Mouse (Mus musculus): ENCODE measurements around the gene Atr. TPM values are rescaled to one million over a fixed set of nuclear protein-coding genes. Genes with fewer than 3 reads are reported as not detected.
"Not testable (repeated sequence)": the region's sequence is repeated elsewhere in the genome, so short reads cannot be mapped to it uniquely, and the experiment has no call there.

Atr gene
- polyA plus RNA-seq, 1 experiment from 2014 or later: 9.9 TPM

GRCm38 (mm10) chr9:95957611-95958010, 100.2 kb downstream of the Atr start:
- DNase-seq (ENCODE audit: low spot score): no peak

DNA sequence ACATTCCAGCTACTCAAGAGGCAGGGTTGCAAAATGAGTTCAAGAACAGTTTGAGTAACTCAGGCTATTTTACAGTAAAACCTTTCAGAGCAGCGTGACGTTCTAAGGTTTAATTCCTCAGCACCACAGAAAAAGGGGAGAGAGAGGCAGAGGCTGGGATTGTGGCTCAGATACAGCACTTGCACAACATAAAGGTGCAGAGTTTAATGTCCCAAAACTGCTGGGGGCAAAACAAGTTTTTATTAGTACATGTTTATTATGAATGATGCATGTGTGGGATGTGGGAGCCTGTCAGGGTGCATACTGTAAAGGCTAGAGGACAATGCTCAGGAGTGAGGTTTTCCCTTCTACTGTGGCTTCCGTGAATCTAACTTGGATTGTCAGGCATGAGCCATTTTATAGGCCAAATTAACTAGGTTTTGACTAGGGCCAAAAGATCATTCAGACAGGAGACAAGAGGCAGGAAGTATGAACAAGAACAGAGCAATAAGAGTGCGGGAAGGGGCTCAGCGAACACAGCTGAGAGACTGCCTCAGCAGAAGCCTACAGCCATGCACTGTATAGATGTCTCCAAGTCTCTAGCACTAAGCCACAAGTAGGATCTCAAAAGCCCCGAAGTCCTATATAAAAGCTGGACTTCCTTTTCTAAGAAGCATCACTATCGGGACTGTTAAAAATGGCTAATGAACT, 100.8 kb downstream of the Atr start:
- Histone ChIP-seq H3K4me3 (ENCODE audit: low read depth, low read length) (no peak overlapping the region), H3K4me2 (ENCODE audit: low read length) (no peak overlapping the region), H3K36me3 (ENCODE audit: control insufficient read depth, insufficient read depth, low read length) (peaks cover 15% of the 10 kb centered on the region), H3K27ac (ENCODE audit: low read depth, low read length) (no peak overlapping the region), H3K27me3 (replicated peaks; ENCODE audit: control insufficient read depth, insufficient read depth, low read length) (no peaks in the 10 kb centered on the region), H3K4me1 (ENCODE audit: control insufficient read depth, insufficient read depth, low read length) (no peaks in the 10 kb centered on the region), H3K9ac (ENCODE audit: low read length) (no peak overlapping the region), H3K9me3 (replicated peaks; ENCODE audit: control insufficient read depth, low read length) (no peaks in the 10 kb centered on the region)
- WGBS: 95% methylated on average over 7 of the region's 7 CpGs
- ATAC-seq (no peak), DNase-seq (ENCODE audit: low spot score) (no peak)

More at GRCm38 (mm10) chr9:95957611-95958010, 100.2 kb downstream of the Atr start:
- 94% methylated on average over 2 of the region's 2 CpGs for WGBS
- no peak overlapping the region for H3K4me2 ChIP-seq (ENCODE audit: low read length)
- H3K4me1 ChIP-seq (ENCODE audit: control insufficient read depth, insufficient read depth, low read length): no peaks in the 10 kb centered on the region
- no peak overlapping the region for H3K9ac ChIP-seq (ENCODE audit: low read length)
- no peak overlapping the region for H3K4me3 ChIP-seq (ENCODE audit: low read depth, low read length)
- no peak overlapping the region for H3K27ac ChIP-seq (ENCODE audit: low read depth, low read length)
- ATAC-seq: no peak
- H3K27me3 ChIP-seq (replicated peaks; ENCODE audit: control insufficient read depth, insufficient read depth, low read length): no peaks in the 10 kb centered on the region
- H3K36me3 ChIP-seq (ENCODE audit: control insufficient read depth, insufficient read depth, low read length): peaks cover 15% of the 10 kb centered on the region
- H3K9me3 ChIP-seq (replicated peaks; ENCODE audit: control insufficient read depth, low read length): no peaks in the 10 kb centered on the region

DNA sequence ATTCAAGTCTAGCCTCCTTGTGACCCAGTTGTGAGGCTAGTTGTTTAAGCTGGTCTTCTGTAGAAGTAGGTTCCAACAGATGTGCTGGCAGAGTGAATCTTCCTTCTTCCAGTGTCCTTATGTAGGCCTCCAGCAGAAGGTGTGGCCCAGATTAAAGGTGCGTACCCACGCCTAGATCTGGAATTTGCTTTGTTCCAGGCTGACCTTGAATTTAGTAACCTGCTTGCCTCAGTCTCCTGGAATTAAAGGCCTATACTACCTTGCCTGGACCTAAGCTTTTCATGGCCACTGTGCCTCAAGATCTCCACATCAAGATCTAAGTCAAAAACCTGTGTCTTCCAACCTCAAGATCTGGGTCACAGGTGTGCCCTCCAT, 101.3 kb downstream of the Atr start:
- not testable (repeated sequence) for ATAC-seq; H3K9me3 ChIP-seq (replicated peaks; ENCODE audit: control insufficient read depth, low read length); DNase-seq (ENCODE audit: low spot score); H3K27me3 ChIP-seq (replicated peaks; ENCODE audit: control insufficient read depth, insufficient read depth, low read length); H3K9ac ChIP-seq (ENCODE audit: low read length); H3K4me2 ChIP-seq (ENCODE audit: low read length); H3K27ac ChIP-seq (ENCODE audit: low read depth, low read length); H3K4me3 ChIP-seq (ENCODE audit: low read depth, low read length); H3K4me1 ChIP-seq (ENCODE audit: control insufficient read depth, insufficient read depth, low read length)
- H3K36me3 ChIP-seq (ENCODE audit: control insufficient read depth, insufficient read depth, low read length): peaks cover 15% of the 10 kb centered on the region
- 97% methylated on average over 2 of the region's 2 CpGs for WGBS

- 67% methylated on average over 6 of the region's 6 CpGs for WGBS
- DNase-seq (ENCODE audit: low spot score) (no peak), ATAC-seq (no peak)
- no peak overlapping the region for H3K9ac ChIP-seq (ENCODE audit: low read length)
- H3K27ac ChIP-seq (ENCODE audit: low read depth, low read length): no peak overlapping the region
- no peaks in the 10 kb centered on the region for H3K27me3 ChIP-seq (replicated peaks; ENCODE audit: control insufficient read depth, insufficient read depth, low read length)
- H3K4me1 ChIP-seq (ENCODE audit: control insufficient read depth, insufficient read depth, low read length): no peaks in the 10 kb centered on the region
- H3K36me3 ChIP-seq (ENCODE audit: control insufficient read depth, insufficient read depth, low read length): peaks cover 19% of the 10 kb centered on the region
- H3K4me3 ChIP-seq (ENCODE audit: low read depth, low read length): no peak overlapping the region
- no peaks in the 10 kb centered on the region for H3K9me3 ChIP-seq (replicated peaks; ENCODE audit: control insufficient read depth, low read length)
- no peak overlapping the region for H3K4me2 ChIP-seq (ENCODE audit: low read length)
Observed at GRCm38 (mm10) chr9:95959246-95959645, 101.8 kb downstream of the Atr start.

- no peaks in the 10 kb centered on the region for H3K9me3 ChIP-seq (replicated peaks; ENCODE audit: control insufficient read depth, low read length)
- ATAC-seq (no peak), DNase-seq (ENCODE audit: low spot score) (no peak)
- 96% methylated on average over 3 of the region's 3 CpGs for WGBS
- H3K4me3 ChIP-seq (ENCODE audit: low read depth, low read length): no peak overlapping the region
- H3K4me2 ChIP-seq (ENCODE audit: low read length): no peak overlapping the region
- no peaks in the 10 kb centered on the region for H3K4me1 ChIP-seq (ENCODE audit: control insufficient read depth, insufficient read depth, low read length)
- H3K27me3 ChIP-seq (replicated peaks; ENCODE audit: control insufficient read depth, insufficient read depth, low read length): no peaks in the 10 kb centered on the region
- no peak overlapping the region for H3K27ac ChIP-seq (ENCODE audit: low read depth, low read length)
- H3K9ac ChIP-seq (ENCODE audit: low read length): no peak overlapping the region
- peaks cover 25% of the 10 kb centered on the region for H3K36me3 ChIP-seq (ENCODE audit: control insufficient read depth, insufficient read depth, low read length)
Observed at GRCm38 (mm10) chr9:95959732-95960428, 102.5 kb downstream of the Atr start.

DNA sequence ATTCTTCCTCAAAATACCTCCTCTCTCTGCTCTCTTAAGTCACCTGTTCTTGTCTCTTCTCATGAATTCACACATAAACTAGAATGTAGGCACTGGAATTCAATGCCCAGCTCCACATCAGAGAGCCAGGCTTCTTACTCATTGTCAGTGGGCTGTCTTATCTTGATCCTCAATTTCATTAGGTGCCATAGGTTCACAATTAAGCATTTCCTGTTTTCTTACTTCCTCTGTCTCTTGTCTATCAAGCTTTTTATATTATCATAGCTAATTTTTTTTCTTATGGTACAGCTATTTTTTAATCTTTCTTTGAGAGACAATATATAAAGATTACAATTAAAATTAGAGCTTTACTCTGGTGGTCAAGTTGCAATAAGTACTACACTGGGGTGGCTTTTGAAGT, 103.7 kb downstream of the Atr start:
- no peaks in the 10 kb centered on the region for H3K4me1 ChIP-seq (ENCODE audit: control insufficient read depth, insufficient read depth, low read length)
- DNase-seq (ENCODE audit: low spot score): no peak
- no peaks in the 10 kb centered on the region for H3K9me3 ChIP-seq (replicated peaks; ENCODE audit: control insufficient read depth, low read length)
- no peaks in the 10 kb centered on the region for H3K27me3 ChIP-seq (replicated peaks; ENCODE audit: control insufficient read depth, insufficient read depth, low read length)
- no peak overlapping the region for H3K27ac ChIP-seq (ENCODE audit: low read depth, low read length)
- no peak overlapping the region for H3K4me3 ChIP-seq (ENCODE audit: low read depth, low read length)
- peaks cover 30% of the 10 kb centered on the region for H3K36me3 ChIP-seq (ENCODE audit: control insufficient read depth, insufficient read depth, low read length)
- no peak overlapping the region for H3K4me2 ChIP-seq (ENCODE audit: low read length)
- no peak for ATAC-seq
- H3K9ac ChIP-seq (ENCODE audit: low read length): no peak overlapping the region

GRCm38 (mm10) chr9:95964037-95964436, 106.6 kb downstream of the Atr start:
- no peaks in the 10 kb centered on the region for H3K4me1 ChIP-seq (ENCODE audit: control insufficient read depth, insufficient read depth, low read length)
- no peak overlapping the region for H3K4me2 ChIP-seq (ENCODE audit: low read length)
- ATAC-seq: no peak
- no peak overlapping the region for H3K9ac ChIP-seq (ENCODE audit: low read length)
- no peaks in the 10 kb centered on the region for H3K27me3 ChIP-seq (replicated peaks; ENCODE audit: control insufficient read depth, insufficient read depth, low read length)
- H3K9me3 ChIP-seq (replicated peaks; ENCODE audit: control insufficient read depth, low read length): no peaks in the 10 kb centered on the region
- no peak for DNase-seq (ENCODE audit: low spot score)
- no peak overlapping the region for H3K4me3 ChIP-seq (ENCODE audit: low read depth, low read length)
- 97% methylated on average over 13 of the region's 13 CpGs for WGBS
- H3K27ac ChIP-seq (ENCODE audit: low read depth, low read length): no peak overlapping the region
- peaks cover 31% of the 10 kb centered on the region for H3K36me3 ChIP-seq (ENCODE audit: control insufficient read depth, insufficient read depth, low read length)

- Histone ChIP-seq H3K9ac (ENCODE audit: low read length) (no peak overlapping the region), H3K27ac (ENCODE audit: low read depth, low read length) (no peak overlapping the region), H3K4me3 (ENCODE audit: low read depth, low read length) (no peak overlapping the region), H3K4me2 (ENCODE audit: low read length) (no peak overlapping the region), H3K9me3 (replicated peaks; ENCODE audit: control insufficient read depth, low read length) (no peaks in the 10 kb centered on the region), H3K36me3 (ENCODE audit: control insufficient read depth, insufficient read depth, low read length) (peaks cover 53% of the 10 kb centered on the region), H3K4me1 (ENCODE audit: control insufficient read depth, insufficient read depth, low read length) (no peaks in the 10 kb centered on the region), H3K27me3 (replicated peaks; ENCODE audit: control insufficient read depth, insufficient read depth, low read length) (no peaks in the 10 kb centered on the region)
- no peak for ATAC-seq
- 89% methylated on average over 2 of the region's 2 CpGs for WGBS
- DNase-seq (ENCODE audit: low spot score): no peak
Observed at GRCm38 (mm10) chr9:95978279-95978678, 120.9 kb downstream of the Atr start.

DNA sequence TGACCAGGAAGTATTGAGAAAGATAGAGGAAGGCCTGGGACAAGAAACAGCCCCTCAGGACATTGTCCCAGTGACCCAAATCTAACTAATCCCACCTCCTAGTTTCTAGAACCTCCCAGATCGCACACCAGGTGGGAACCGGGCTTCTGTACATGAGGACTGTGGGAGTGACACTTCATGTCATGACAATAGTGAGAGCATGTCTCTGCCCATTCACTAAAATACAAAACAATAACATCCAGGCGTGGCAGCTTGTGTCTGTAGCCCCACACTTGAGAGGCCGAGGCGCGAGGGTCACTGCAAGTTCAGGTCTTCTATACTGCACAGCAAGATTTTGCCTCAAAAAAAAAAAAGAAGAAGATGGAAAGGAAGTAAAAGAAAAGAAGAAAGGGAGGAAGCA, 122.5 kb downstream of the Atr start:
- no peak overlapping the region for H3K27ac ChIP-seq (ENCODE audit: low read depth, low read length)
- H3K4me2 ChIP-seq (ENCODE audit: low read length): no peak overlapping the region
- H3K9me3 ChIP-seq (replicated peaks; ENCODE audit: control insufficient read depth, low read length): no peaks in the 10 kb centered on the region
- H3K9ac ChIP-seq (ENCODE audit: low read length): no peak overlapping the region
- H3K36me3 ChIP-seq (ENCODE audit: control insufficient read depth, insufficient read depth, low read length): peaks cover 52% of the 10 kb centered on the region
- no peaks in the 10 kb centered on the region for H3K27me3 ChIP-seq (replicated peaks; ENCODE audit: control insufficient read depth, insufficient read depth, low read length)
- H3K4me3 ChIP-seq (ENCODE audit: low read depth, low read length): no peak overlapping the region
- WGBS: 85% methylated on average over 6 of the region's 6 CpGs
- no peak for DNase-seq (ENCODE audit: low spot score)
- ATAC-seq: no peak
- no peaks in the 10 kb centered on the region for H3K4me1 ChIP-seq (ENCODE audit: control insufficient read depth, insufficient read depth, low read length)
